Mouse (Mus musculus) stomach, postnatal 0 days (tissue): ENCODE results near the gene Rtn4.

Experiments used
- CTCF ChIP-seq: IDR thresholded peaks from 2 replicates; pipeline ENCODE4 v1.5.1; 2016; ENCODE audit warnings: antibody characterized with exemption, low read depth, mild to moderate bottlenecking, moderate library complexity
- EP300 ChIP-seq: optimal IDR thresholded peaks from 2 replicates; pipeline ENCODE3; 2016; ENCODE audit warnings: antibody characterized with exemption

- TF ChIP-seq CTCF: no peak
- TF ChIP-seq EP300: no peak
These were observed 79.5 kb downstream of the Rtn4 start for GRCm38 (mm10) chr11:29772279-29772678.
